Comparison of ENCODE assay signal across 25 mouse cellular contexts in genomic region chr5:67179221-67179620, GRCm38 (mm10).
A peak's percentile ranks its signal among the peaks of the same experiment; 100 is the strongest.
DNase-seq lines count a peak whose midpoint lies in the region; ATAC-seq and TF ChIP-seq lines count a peak whose summit lies in the region.
"Had no signal": no experiment of that assay in that cellular context is flagged by ENCODE, and none has a peak within 500 bp of the region (broad histone marks: within the 10 kb centered on the region; RNA-seq: fewer than 3 reads in every experiment).

No protein-coding gene starts in this region.

- H3K9me3 ChIP-seq in forebrain, embryonic 14.5 days (replicated peaks; ENCODE audit: control insufficient read depth, low read length): no peaks in the 10 kb centered on the region
- H3K9me3 ChIP-seq in forebrain, embryonic 15.5 days: no peaks in the 10 kb centered on the region
- no peaks in the 10 kb centered on the region for H3K9me3 ChIP-seq in midbrain, postnatal 0 days (ENCODE audit: low read length)
- H3K9me3 ChIP-seq in midbrain, embryonic 16.5 days (replicated peaks; ENCODE audit: control insufficient read depth, low read length, poor library complexity, severe bottlenecking): no peaks in the 10 kb centered on the region
- no peaks in the 10 kb centered on the region for H3K9me3 ChIP-seq in hindbrain, embryonic 16.5 days (ENCODE audit: control insufficient read depth, low read length)
- H3K9me3 ChIP-seq: forebrain, embryonic 10.5 days; heart, embryonic 10.5 days; kidney, embryonic 15.5 days; limb, embryonic 10.5 days; liver, embryonic 15.5 days; lung, embryonic 15.5 days; megakaryocyte, embryonic 14.5 days; midbrain, embryonic 15.5 days had no signal

- H3K4me2 ChIP-seq in forebrain, embryonic 14.5 days (ENCODE audit: low read length): no peak overlapping the region
- no peak overlapping the region for H3K4me2 ChIP-seq in forebrain, embryonic 15.5 days (replicated peaks)
- H3K4me2 ChIP-seq in midbrain, postnatal 0 days (ENCODE audit: low read depth, low read length, poor library complexity, severe bottlenecking): no peak overlapping the region
- no peak overlapping the region for H3K4me2 ChIP-seq in midbrain, embryonic 16.5 days (ENCODE audit: low read length)
- H3K4me2 ChIP-seq in hindbrain, embryonic 16.5 days (ENCODE audit: low read length): peak overlapping the region; percentile 31
- H3K4me2 ChIP-seq: kidney, embryonic 15.5 days; liver, embryonic 15.5 days; lung, embryonic 15.5 days; midbrain, embryonic 15.5 days had no signal

- H3K9ac ChIP-seq in forebrain, embryonic 14.5 days (ENCODE audit: low read length): no peak overlapping the region
- H3K9ac ChIP-seq in forebrain, embryonic 15.5 days (replicated peaks): no peak overlapping the region
- H3K9ac ChIP-seq in midbrain, postnatal 0 days (replicated peaks; ENCODE audit: low read length, poor library complexity, severe bottlenecking): no peak overlapping the region
- no peak overlapping the region for H3K9ac ChIP-seq in midbrain, embryonic 16.5 days (ENCODE audit: low read depth, low read length)
- no peak overlapping the region for H3K9ac ChIP-seq in hindbrain, embryonic 16.5 days (ENCODE audit: low read depth, low read length)
- H3K9ac ChIP-seq: kidney, embryonic 15.5 days; liver, embryonic 15.5 days; lung, embryonic 15.5 days; midbrain, embryonic 15.5 days had no signal

- no peak for TF ChIP-seq CTCF in midbrain, postnatal 0 days (IDR thresholded peaks at IDR 0.05)

- intact Hi-C loops in left cerebral cortex, postnatal 36 days (cut with DNase I): no loop called here

- peak; percentile 8 for DNase-seq in forebrain, embryonic 14.5 days (ENCODE audit: low spot score)
- peak; percentile 15 for DNase-seq in midbrain, postnatal 0 days (ENCODE audit: low spot score)
- no peak for DNase-seq in left cerebral cortex, postnatal 36 days (ENCODE audit: low spot score in 2 of 2)
- DNase-seq in kidney, adult 8-10 months: no peak
- DNase-seq: adrenal gland, postnatal 25 days; cerebellum, adult 9-11 months; gastrocnemius, postnatal 10 days; heart, postnatal 4 days; kidney, postnatal 36 days; liver; lung, postnatal 36 days; thymus, adult 18-20 months had no signal

- H3K4me3 ChIP-seq in forebrain, embryonic 14.5 days (ENCODE audit: low read depth, low read length): no peak overlapping the region
- H3K4me3 ChIP-seq in forebrain, embryonic 15.5 days: no peak overlapping the region
- H3K4me3 ChIP-seq in midbrain, postnatal 0 days (ENCODE audit: low read depth, low read length): no peak overlapping the region
- H3K4me3 ChIP-seq in midbrain, embryonic 16.5 days (ENCODE audit: low read depth, low read length): no peak overlapping the region
- no peak overlapping the region for H3K4me3 ChIP-seq in hindbrain, embryonic 16.5 days (ENCODE audit: low read length)
- H3K4me3 ChIP-seq: forebrain, embryonic 10.5 days; heart, embryonic 10.5 days; kidney, embryonic 15.5 days; limb, embryonic 10.5 days; liver, embryonic 15.5 days; lung, embryonic 15.5 days; megakaryocyte, embryonic 14.5 days; midbrain, embryonic 15.5 days had no signal

- no peaks in the 10 kb centered on the region for H3K36me3 ChIP-seq in forebrain, embryonic 14.5 days (ENCODE audit: control insufficient read depth, insufficient read depth, low read length)
- H3K36me3 ChIP-seq in forebrain, embryonic 15.5 days: no peaks in the 10 kb centered on the region
- no peaks in the 10 kb centered on the region for H3K36me3 ChIP-seq in midbrain, postnatal 0 days (ENCODE audit: insufficient read depth, low read length)
- H3K36me3 ChIP-seq in midbrain, embryonic 16.5 days (ENCODE audit: control insufficient read depth, insufficient read depth, low read length): no peaks in the 10 kb centered on the region
- H3K36me3 ChIP-seq in hindbrain, embryonic 16.5 days (ENCODE audit: control insufficient read depth, insufficient read depth, low read length): no peaks in the 10 kb centered on the region
- H3K36me3 ChIP-seq: forebrain, embryonic 10.5 days; heart, embryonic 10.5 days; kidney, embryonic 15.5 days; limb, embryonic 10.5 days; liver, embryonic 15.5 days; lung, embryonic 15.5 days; midbrain, embryonic 15.5 days had no signal

- WGBS in forebrain, embryonic 14.5 days: 71% methylated on average over 12 of the region's 12 CpGs
- 64% methylated on average over 12 of the region's 12 CpGs for WGBS in forebrain, embryonic 15.5 days
- 74% methylated on average over 12 of the region's 12 CpGs for WGBS in midbrain, postnatal 0 days
- 70% methylated on average over 12 of the region's 12 CpGs for WGBS in midbrain, embryonic 16.5 days
- 62% methylated on average over 12 of the region's 12 CpGs for WGBS in hindbrain, embryonic 16.5 days

- H3K4me1 ChIP-seq in forebrain, embryonic 14.5 days (ENCODE audit: control insufficient read depth, insufficient read depth, low read length): no peaks in the 10 kb centered on the region
- 0 out of 2 replicates have a peak, but pooled peaks cover 3% of the 10 kb centered on the region for H3K4me1 ChIP-seq in forebrain, embryonic 15.5 days
- H3K4me1 ChIP-seq in midbrain, postnatal 0 days (ENCODE audit: insufficient read depth, low read length): no peaks in the 10 kb centered on the region
- no peaks in the 10 kb centered on the region for H3K4me1 ChIP-seq in midbrain, embryonic 16.5 days (ENCODE audit: control insufficient read depth, insufficient read depth, low read length)
- no peaks in the 10 kb centered on the region for H3K4me1 ChIP-seq in hindbrain, embryonic 16.5 days (ENCODE audit: control insufficient read depth, insufficient read depth, low read depth, low read length)
- H3K4me1 ChIP-seq: heart, embryonic 10.5 days; kidney, embryonic 15.5 days; limb, embryonic 10.5 days; liver, embryonic 15.5 days; lung, embryonic 15.5 days; megakaryocyte, embryonic 14.5 days; midbrain, embryonic 15.5 days had no signal

- no peak overlapping the region for H3K27ac ChIP-seq in forebrain, embryonic 14.5 days (ENCODE audit: low read depth, low read length)
- no peak overlapping the region for H3K27ac ChIP-seq in forebrain, embryonic 15.5 days (replicated peaks)
- no peak overlapping the region for H3K27ac ChIP-seq in midbrain, postnatal 0 days (ENCODE audit: low read depth, low read length)
- no peak overlapping the region for H3K27ac ChIP-seq in midbrain, embryonic 16.5 days (ENCODE audit: low read length)
- no peak overlapping the region for H3K27ac ChIP-seq in hindbrain, embryonic 16.5 days (ENCODE audit: low read depth, low read length)
- H3K27ac ChIP-seq: forebrain, embryonic 10.5 days; heart, embryonic 10.5 days; kidney, embryonic 15.5 days; limb, embryonic 10.5 days; liver, embryonic 15.5 days; lung, embryonic 15.5 days; midbrain, embryonic 15.5 days had no signal

- ATAC-seq in forebrain, embryonic 14.5 days: no peak
- ATAC-seq in forebrain, embryonic 15.5 days (replicated peaks): no peak
- ATAC-seq in midbrain, postnatal 0 days (ENCODE audit: low FRiP score): no peak
- ATAC-seq in midbrain, embryonic 16.5 days: no peak
- ATAC-seq in hindbrain, embryonic 16.5 days: no peak
- ATAC-seq: CD4-positive, CD25-positive, alpha-beta regulatory T cell, adult 4 months; intestine, postnatal 0 days; midbrain, embryonic 15.5 days had no signal

- H3K27me3 ChIP-seq in forebrain, embryonic 14.5 days (replicated peaks; ENCODE audit: control insufficient read depth, insufficient read depth, low read length): no peaks in the 10 kb centered on the region
- no peaks in the 10 kb centered on the region for H3K27me3 ChIP-seq in forebrain, embryonic 15.5 days
- H3K27me3 ChIP-seq in midbrain, postnatal 0 days (ENCODE audit: insufficient read depth, low read length): no peaks in the 10 kb centered on the region
- H3K27me3 ChIP-seq in midbrain, embryonic 16.5 days (ENCODE audit: control insufficient read depth, insufficient read depth, low read depth, low read length): no peaks in the 10 kb centered on the region; the same call in 1 of the 2 replicates
- no peaks in the 10 kb centered on the region for H3K27me3 ChIP-seq in hindbrain, embryonic 16.5 days (replicated peaks; ENCODE audit: control insufficient read depth, insufficient read depth, low read length)
- H3K27me3 ChIP-seq: kidney, embryonic 15.5 days; liver, embryonic 15.5 days; lung, embryonic 15.5 days; megakaryocyte, embryonic 14.5 days; midbrain, embryonic 15.5 days had no signal

Comparison
In these comparisons a context has a peak if more than half of its experiments do, and no peak if none do; other contexts are left out.
1. DNase-seq: peak in forebrain, embryonic 14.5 days (single experiment) and midbrain, postnatal 0 days (single experiment); none in left cerebral cortex, postnatal 36 days (0 of 2) and kidney, adult 8-10 months (0 of 2).